Mouse (Mus musculus) MEL (cell line): ENCODE data around the gene Phlda1. TPM values are rescaled to one million over a fixed set of nuclear protein-coding genes. Genes with fewer than 3 reads are reported as not detected.

Experiments
- DNase-seq: peaks from one replicate; pipeline ENCODE4 v3.0.0; 2011; ENCODE audit warnings: low read depth, low spot score
- H3K27ac ChIP-seq: 2 replicates; pipeline ENCODE4 v1.5.1; 2012; ENCODE audit warnings: low read depth, mild to moderate bottlenecking, control low read depth, low read length, moderate library complexity; ENCODE audit not compliant: control insufficient read depth
- H3K27me3 ChIP-seq, 2 experiments: fragments of 150-350 bp in 1 of 2; sonication (generic) in 1 of 2; 2 replicates each; pipeline ENCODE4 v1.6.1; 2012; ENCODE audit warnings: low read length in 2 of 2, mild to moderate bottlenecking in 2 of 2, improper control_type of control experiment in 1 of 2, moderate library complexity in 1 of 2; ENCODE audit not compliant: insufficient read depth in 2 of 2, control insufficient read depth in 1 of 2
- H3K36me3 ChIP-seq, 2 experiments: 2 replicates each; pipeline ENCODE4 v1.6.1; 2012 to 2014; ENCODE audit warnings: low read length in 2 of 2, improper control_type of control experiment in 1 of 2, inconsistent platforms in 1 of 2, mild to moderate bottlenecking in 1 of 2; ENCODE audit not compliant: insufficient read depth in 2 of 2, control insufficient read depth in 1 of 2
- H3K4me1 ChIP-seq, 2 experiments: fragments of 150-350 bp in 1 of 2; sonication (generic) in 1 of 2; 2 replicates each; pipeline ENCODE4 v1.6.1; 2012; ENCODE audit warnings: low read length in 2 of 2, improper control_type of control experiment in 1 of 2, mild to moderate bottlenecking in 1 of 2; ENCODE audit not compliant: insufficient read depth in 2 of 2, control insufficient read depth in 1 of 2
- H3K4me3 ChIP-seq, 2 experiments: fragments of 150-350 bp in 1 of 2; sonication (generic) in 1 of 2; 2 replicates each; pipeline ENCODE4 v1.5.1; 2012; ENCODE audit warnings: low read depth in 2 of 2, low read length in 2 of 2, mild to moderate bottlenecking in 2 of 2, moderate library complexity in 2 of 2, control low read depth in 1 of 2, improper control_type of control experiment in 1 of 2; ENCODE audit not compliant: control insufficient read depth in 1 of 2, insufficient read depth in 1 of 2
- H3K79me2 ChIP-seq: 2 replicates; pipeline ENCODE4 v1.6.1; 2012; ENCODE audit warnings: mild to moderate bottlenecking, low read length, moderate library complexity; ENCODE audit not compliant: control insufficient read depth, poor library complexity, insufficient read depth
- H3K9ac ChIP-seq: 2 replicates; pipeline ENCODE4 v1.6.1; 2012; ENCODE audit warnings: low read depth, mild to moderate bottlenecking, control low read depth, low read length, moderate library complexity; ENCODE audit not compliant: control insufficient read depth, poor library complexity, severe bottlenecking
- H3K9me3 ChIP-seq: fragments of 150-350 bp; sonication (generic); replicated peaks from 2 replicates; pipeline ENCODE4 v1.6.1; 2012; ENCODE audit warnings: mild to moderate bottlenecking, low read length, improper control_type of control experiment, moderate library complexity; ENCODE audit not compliant: insufficient read depth
- BHLHE40 ChIP-seq: IDR thresholded peaks from 2 replicates; pipeline ENCODE4 v1.6.1; 2012; ENCODE audit warnings: low read depth, mild to moderate bottlenecking, inconsistent platforms, low read length, improper control_type of control experiment, borderline replicate concordance
- CHD1 ChIP-seq: IDR thresholded peaks from 2 replicates; pipeline ENCODE4 v1.6.1; 2012; ENCODE audit warnings: low read depth, mild to moderate bottlenecking, inconsistent platforms, low read length, improper control_type of control experiment
- CHD2 ChIP-seq: IDR thresholded peaks from 2 replicates; pipeline ENCODE4 v1.6.1; 2011; ENCODE audit warnings: low read length, improper control_type of control experiment
- ELF1 ChIP-seq: IDR thresholded peaks from 2 replicates; pipeline ENCODE4 v1.6.1; 2014; ENCODE audit warnings: low read depth, mild to moderate bottlenecking, inconsistent platforms, low read length, improper control_type of control experiment, moderate library complexity
- EP300 ChIP-seq, 2 experiments: IDR thresholded peaks; 2 replicates each; pipeline ENCODE4 v1.6.1; 2011; ENCODE audit warnings: improper control_type of control experiment in 2 of 2, low read length in 2 of 2, low read depth in 1 of 2, mild to moderate bottlenecking in 1 of 2
- GABPA ChIP-seq: IDR thresholded peaks from 2 replicates; pipeline ENCODE4 v1.6.1; 2012; ENCODE audit warnings: low read depth, mild to moderate bottlenecking, inconsistent platforms, low read length, improper control_type of control experiment, moderate library complexity
- GATA1 ChIP-seq: IDR thresholded peaks from 2 replicates; pipeline ENCODE4 v1.6.1; 2011; ENCODE audit warnings: low read depth, low read length, improper control_type of control experiment
- HCFC1 ChIP-seq: IDR thresholded peaks from 2 replicates; pipeline ENCODE4 v1.6.1; 2012; ENCODE audit warnings: low read depth, mild to moderate bottlenecking, inconsistent platforms, low read length, improper control_type of control experiment, moderate library complexity
- JUND ChIP-seq: IDR thresholded peaks from 2 replicates; pipeline ENCODE4 v1.6.1; 2011; ENCODE audit warnings: low read depth, mild to moderate bottlenecking, improper control_type of control experiment, low read length
- MAFK ChIP-seq: IDR thresholded peaks from 2 replicates; pipeline ENCODE4 v1.6.1; 2011; ENCODE audit warnings: low read depth, mild to moderate bottlenecking, low read length, improper control_type of control experiment, borderline replicate concordance
- MAZ ChIP-seq: IDR thresholded peaks from 2 replicates; pipeline ENCODE4 v1.6.1; 2012; ENCODE audit warnings: low read depth, mild to moderate bottlenecking, inconsistent platforms, low read length, improper control_type of control experiment
- MYB ChIP-seq: IDR thresholded peaks from 2 replicates; pipeline ENCODE4 v1.6.1; 2011; ENCODE audit warnings: mild to moderate bottlenecking, low read depth, low read length, improper control_type of control experiment
- MYC ChIP-seq: IDR thresholded peaks from 2 replicates; pipeline ENCODE4 v1.6.1; 2011; ENCODE audit warnings: low read depth, mild to moderate bottlenecking, low read length, improper control_type of control experiment, moderate library complexity
- NRF1 ChIP-seq: IDR thresholded peaks from 2 replicates; pipeline ENCODE4 v1.6.1; 2014; ENCODE audit warnings: low read depth, mild to moderate bottlenecking, inconsistent platforms, low read length, improper control_type of control experiment, moderate library complexity; ENCODE audit not compliant: poor library complexity, insufficient read depth, severe bottlenecking
- POLR2AphosphoS2 ChIP-seq: IDR thresholded peaks from 2 replicates; pipeline ENCODE4 v1.6.1; 2011; ENCODE audit warnings: low read length, improper control_type of control experiment
- POLR2AphosphoS5 ChIP-seq: IDR thresholded peaks from 2 replicates; pipeline ENCODE4 v1.6.1; 2012; ENCODE audit warnings: low read depth, borderline replicate concordance, mild to moderate bottlenecking, inconsistent platforms, low read length, moderate library complexity, mixed read lengths
- RAD21 ChIP-seq: IDR thresholded peaks from 2 replicates; pipeline ENCODE4 v1.6.1; 2011; ENCODE audit warnings: mild to moderate bottlenecking, low read depth, low read length, improper control_type of control experiment
- SIN3A ChIP-seq: IDR thresholded peaks from 2 replicates; pipeline ENCODE4 v1.6.1; 2012; ENCODE audit warnings: low read length, improper control_type of control experiment, inconsistent platforms
- TBP ChIP-seq: IDR thresholded peaks from 2 replicates; pipeline ENCODE4 v1.8.0; 2011; ENCODE audit warnings: low read depth, low read length, improper control_type of control experiment
- TCF12 ChIP-seq: IDR thresholded peaks from 2 replicates; pipeline ENCODE4 v1.6.1; 2014; ENCODE audit warnings: low read depth, mild to moderate bottlenecking, inconsistent platforms, low read length, improper control_type of control experiment, moderate library complexity
- UBTF ChIP-seq: IDR thresholded peaks from 2 replicates; pipeline ENCODE4 v1.6.1; 2012; ENCODE audit warnings: low read depth, mild to moderate bottlenecking, inconsistent platforms, low read length, improper control_type of control experiment, moderate library complexity, borderline replicate concordance; ENCODE audit not compliant: insufficient read depth
- USF2 ChIP-seq, 2 experiments: IDR thresholded peaks; 2 replicates each; pipeline ENCODE4 v1.6.1; 2011 to 2012; ENCODE audit warnings: improper control_type of control experiment in 2 of 2, low read length in 2 of 2, borderline replicate concordance in 1 of 2, inconsistent platforms in 1 of 2, low read depth in 1 of 2, mild to moderate bottlenecking in 1 of 2; ENCODE audit not compliant: insufficient read depth in 1 of 2
- ZC3H11A ChIP-seq: IDR thresholded peaks from 2 replicates; pipeline ENCODE4 v1.6.1; 2012; ENCODE audit warnings: low read depth, mild to moderate bottlenecking, inconsistent platforms, low read length, improper control_type of control experiment
- ZMIZ1 ChIP-seq: IDR thresholded peaks from 2 replicates; pipeline ENCODE4 v1.6.1; 2012; ENCODE audit warnings: low read depth, mild to moderate bottlenecking, inconsistent platforms, low read length, improper control_type of control experiment, moderate library complexity
- polyA plus RNA-seq, 2 experiments: library from polyadenylated mRNA; stranded (reverse) in 1 of 2; unstranded in 1 of 2; fragments of >175 nt in 1 of 2; fragments of >200 nt in 1 of 2; gene quantifications; 2 replicates each; pipeline versions ENCODE4 v1.2.1 to v1.2.4; 2012; ENCODE audit warnings: low replicate concordance in 2 of 2, low read depth in 1 of 2; ENCODE audit not compliant: insufficient read length in 2 of 2, insufficient read depth in 1 of 2, missing spikeins in 1 of 2
- total RNA-seq: library from RNA; depleted of rRNA; stranded (reverse); fragments of 300-350 nt; gene quantifications from 2 replicates; pipeline ENCODE4 v1.2.3, GENCODE M21; 2012

The Phlda1 gene
- total and polyA plus RNA-seq, 3 experiments = 0.27 to 3.4 TPM; not detected in 1

DNA sequence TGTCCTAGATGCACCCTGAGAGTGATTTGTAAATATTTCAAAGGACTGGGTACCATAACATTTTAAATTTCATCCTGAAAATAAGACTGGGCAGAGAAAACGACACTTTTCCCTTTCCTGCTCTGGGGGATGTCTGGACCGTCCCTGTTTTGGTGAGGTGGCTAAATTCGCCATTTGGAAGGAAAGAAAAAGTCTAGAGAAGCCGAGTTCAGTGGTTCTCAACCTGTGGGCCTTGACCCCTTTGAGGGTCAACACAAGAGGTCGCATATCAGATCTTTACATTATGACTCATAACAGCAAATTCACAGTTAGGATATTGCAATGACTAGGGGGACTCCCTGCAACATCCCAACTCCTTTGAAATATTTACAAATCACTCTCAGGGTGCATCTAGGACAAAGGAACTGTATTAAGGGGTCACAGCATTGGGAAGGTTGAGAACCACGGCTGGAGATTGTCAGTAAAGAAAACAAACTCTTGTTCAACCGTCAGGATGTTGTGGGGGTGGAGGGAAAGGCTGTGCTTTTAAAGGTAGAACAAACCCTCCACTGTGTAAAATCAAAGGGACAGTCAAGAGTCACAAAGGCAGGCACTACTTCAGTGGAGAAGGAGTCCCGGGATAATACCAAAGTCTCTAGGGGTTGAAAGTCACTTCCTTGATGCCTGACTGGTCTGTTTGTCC, 3.2 kb downstream of the Phlda1 start:
- Histone ChIP-seq H3K4me3 (no peak overlapping the region), H3K4me1 (no peaks in the 10 kb centered on the region), H3K27ac (no peak overlapping the region), H3K79me2 (no peaks in the 10 kb centered on the region; the same call in 1 of the 2 replicates), H3K27me3 (no peaks in the 10 kb centered on the region), H3K36me3 (peaks cover 0 to 9% of the 10 kb centered on the region in 2 experiments; a peak in 2 of 4 replicates), H3K9ac (no peak overlapping the region), H3K9me3 (no peaks in the 10 kb centered on the region)
- TF ChIP-seq MYC (no peak), ZMIZ1 (no peak), GABPA (no peak), UBTF (no peak)
- no peak for DNase-seq

DNA sequence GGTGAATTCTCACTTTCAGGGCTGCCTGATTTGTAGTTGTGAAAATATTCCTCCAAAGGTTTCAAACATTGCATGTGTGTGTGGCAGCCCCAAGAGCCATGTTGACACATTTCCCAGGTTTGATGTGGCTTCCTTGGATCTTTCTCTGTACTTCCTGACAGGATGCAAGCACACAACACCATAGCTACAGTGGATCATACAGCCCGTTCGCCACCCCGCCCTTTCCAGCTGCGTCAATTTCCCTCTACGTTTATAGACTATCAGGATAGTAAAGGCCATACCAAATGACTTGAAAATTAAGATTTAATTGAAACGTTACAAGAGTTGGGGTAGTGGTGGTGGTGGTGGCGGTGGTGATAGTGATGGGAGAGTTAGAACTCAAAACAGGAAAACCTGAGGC, 3.9 kb downstream of the Phlda1 start:
- no peak for DNase-seq
- Histone ChIP-seq H3K79me2 (no peaks in the 10 kb centered on the region; the same call in 1 of the 2 replicates), H3K9ac (no peak overlapping the region), H3K4me1 (no peaks in the 10 kb centered on the region), H3K9me3 (no peaks in the 10 kb centered on the region), H3K36me3 (peaks cover 0 to 12% of the 10 kb centered on the region in 2 experiments; a peak in 2 of 4 replicates), H3K4me3 (no peak overlapping the region), H3K27ac (no peak overlapping the region), H3K27me3 (no peaks in the 10 kb centered on the region; a peak in 1 of 4 replicates)
- TF ChIP-seq EP300 (IDR thresholded peaks at IDR 0.05; ENCODE audit: low read depth in 1 of 2, low read length in 2 of 2) = no peak
- TF ChIP-seq RAD21 = no peak
- TF ChIP-seq MYB = no peak
- TF ChIP-seq TBP = no peak
- no peak for TF ChIP-seq GATA1
- TF ChIP-seq MAZ = no peak
- no peak for TF ChIP-seq UBTF
- no peak for TF ChIP-seq HCFC1
- no peak for TF ChIP-seq BHLHE40

DNA sequence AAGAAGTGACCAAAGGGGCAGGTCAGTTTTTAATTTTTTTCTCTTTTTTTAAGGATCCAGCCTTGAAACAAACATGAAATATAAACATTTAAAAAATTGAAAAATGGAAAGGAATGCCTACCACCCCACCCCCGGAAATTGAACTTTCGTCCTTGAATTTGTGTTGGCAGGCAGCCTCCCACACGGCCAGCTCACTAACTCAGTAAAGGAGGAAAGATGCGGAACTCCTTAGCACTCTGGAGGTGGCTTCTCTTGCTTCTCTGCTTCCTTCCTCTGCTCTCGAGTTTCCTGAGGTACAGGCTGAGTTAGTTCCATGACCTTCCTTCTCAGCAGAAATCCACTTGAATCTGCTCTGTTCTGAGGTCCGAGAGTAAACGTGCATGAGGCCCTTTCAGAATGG, 4.7 kb downstream of the Phlda1 start:
- H3K27me3 ChIP-seq = no peaks in the 10 kb centered on the region; a peak in 1 of 4 replicates
- no peaks in the 10 kb centered on the region for H3K9me3 ChIP-seq
- DNase-seq = no peak
- H3K79me2 ChIP-seq = no peaks in the 10 kb centered on the region; the same call in 1 of the 2 replicates
- no peak overlapping the region for H3K9ac ChIP-seq
- H3K4me1 ChIP-seq = no peaks in the 10 kb centered on the region
- H3K36me3 ChIP-seq = peaks cover 0 to 8% of the 10 kb centered on the region in 2 experiments; a peak in 1 of 4 replicates
- no peak overlapping the region for H3K27ac ChIP-seq
- no peak overlapping the region for H3K4me3 ChIP-seq
- TF ChIP-seq TCF12 (no peak), MAFK (no peak), ZC3H11A (no peak), SIN3A (no peak), MYB (no peak), TBP (no peak), JUND (no peak), NRF1 (no peak), POLR2AphosphoS5 (no peak), ELF1 (no peak), CHD1 (no peak), USF2 (IDR thresholded peaks at IDR 0.05; ENCODE audit: borderline replicate concordance in 1 of 2, insufficient read depth in 1 of 2, low read depth in 1 of 2, low read length in 2 of 2) (no peak), POLR2AphosphoS2 (no peak), CHD2 (no peak), BHLHE40 (no peak)
